Mouse (Mus musculus) gastrocnemius, adult 18-20 months (tissue): Measurements from ENCODE around the gene Stard5. TPM values are rescaled to one million over a fixed set of nuclear protein-coding genes. Genes with fewer than 3 reads are reported as not detected.

ENCODE experiments used
- DNase-seq: peaks from one replicate; pipeline ENCODE4 v3.0.0; 2021; ENCODE audit warnings: low spot score
- long read RNA-seq, 2 experiments: library from polyadenylated mRNA; stranded (forward); transcript quantifications; one replicate each; pipeline ENCODE4 v2.0.0; 2021
- total RNA-seq, 2 experiments: library from RNA; stranded (reverse); gene quantifications; 2 replicates each; pipeline ENCODE4 v1.2.3; 2021

The Stard5 gene
- total RNA-seq: 1 to 10 TPM; 3.1 to 4.1 TPM
- long read RNA-seq, experiment 1, partial matches to known transcripts: 0 of 2 reads
- long read RNA-seq, experiment 1, other reads (novel, unspliced or antisense): 1 of 2 reads
- long read RNA-seq, experiment 2, partial matches to known transcripts: 0 of 3 reads
- long read RNA-seq, experiment 2, other reads (novel, unspliced or antisense): 2 of 3 reads

GRCm38 (mm10) chr7:83631828-83632681, at the start of gene Stard5:
Stard5 (plus strand) TSS chr7:83631959.
- peak; percentile 93 for DNase-seq

- DNase-seq: peak; percentile 65
Measured at GRCm38 (mm10) chr7:83584639-83585471, 46.9 kb upstream of the Stard5 start, which contains the start of gene Tmc3. Tmc3 (plus strand) TSS chr7:83584927.

DNA sequence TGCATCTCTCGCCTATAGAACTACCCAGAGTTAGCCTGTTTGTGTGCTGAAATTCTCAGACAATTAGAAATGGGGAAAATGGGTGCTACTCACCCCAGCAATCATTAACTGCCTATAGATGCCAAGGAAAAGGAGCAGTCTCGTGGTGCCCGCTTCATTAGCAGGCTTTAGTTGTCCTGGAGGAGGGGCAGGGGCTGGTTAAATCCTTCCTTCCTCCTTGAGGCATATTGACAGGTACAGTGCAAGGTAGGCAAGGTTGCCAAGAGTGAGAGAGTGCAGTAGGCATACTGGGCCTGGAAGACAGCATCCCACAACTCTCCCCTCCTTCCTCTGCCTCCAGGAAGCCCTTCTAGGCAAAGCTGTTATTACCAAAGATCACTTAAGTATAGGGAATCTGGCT, 37.7 kb upstream of the Stard5 start:
- DNase-seq: no peak

GRCm38 (mm10) chr7:83597063-83597462, 34.7 kb upstream of the Stard5 start:
- DNase-seq: no peak

- DNase-seq: no peak
Measured at GRCm38 (mm10) chr7:83598997-83599912, 32.5 kb upstream of the Stard5 start.

DNA sequence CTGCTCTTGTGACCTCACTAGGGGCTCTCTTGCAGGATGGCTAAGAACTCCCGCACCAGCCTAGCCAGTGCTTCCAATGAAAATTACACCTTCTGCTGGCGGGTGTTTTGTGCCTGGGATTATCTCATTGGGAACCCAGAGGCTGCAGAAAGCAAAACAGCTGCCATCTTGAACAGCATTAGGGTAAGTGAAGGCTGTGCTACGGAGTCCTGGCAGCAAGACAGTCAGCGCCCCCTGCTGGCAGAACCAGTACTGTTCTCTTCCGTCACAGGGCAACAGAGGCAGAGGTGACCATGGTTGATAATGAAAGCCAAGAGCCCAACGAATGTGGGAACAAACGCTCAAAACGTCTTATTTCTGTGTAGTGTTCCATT, 31.9 kb upstream of the Stard5 start:
- peak; percentile 48 for DNase-seq

GRCm38 (mm10) chr7:83604180-83604944, 27.4 kb upstream of the Stard5 start:
- no peak for DNase-seq

DNA sequence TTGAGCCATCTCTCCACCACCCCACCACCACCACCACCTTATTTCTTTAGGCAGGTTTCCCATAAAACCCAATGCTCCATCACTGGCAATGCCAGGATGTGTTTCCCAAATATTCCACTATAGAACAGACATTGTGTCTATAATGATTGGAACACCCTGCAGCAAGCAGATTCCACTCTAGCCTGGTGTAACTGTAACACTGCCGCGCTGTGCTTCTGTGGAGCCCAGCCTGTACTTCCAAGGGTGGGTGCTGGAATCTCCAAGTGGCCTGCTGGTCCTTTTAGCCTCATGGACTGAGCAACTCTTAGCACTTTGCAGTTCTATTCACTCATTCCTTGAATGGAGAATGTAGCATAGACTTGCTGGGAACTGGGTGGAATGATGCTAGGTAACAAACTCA, 25.0 kb upstream of the Stard5 start:
- no peak for DNase-seq

GRCm38 (mm10) chr7:83609891-83610290, 21.9 kb upstream of the Stard5 start:
- no peak for DNase-seq

DNA sequence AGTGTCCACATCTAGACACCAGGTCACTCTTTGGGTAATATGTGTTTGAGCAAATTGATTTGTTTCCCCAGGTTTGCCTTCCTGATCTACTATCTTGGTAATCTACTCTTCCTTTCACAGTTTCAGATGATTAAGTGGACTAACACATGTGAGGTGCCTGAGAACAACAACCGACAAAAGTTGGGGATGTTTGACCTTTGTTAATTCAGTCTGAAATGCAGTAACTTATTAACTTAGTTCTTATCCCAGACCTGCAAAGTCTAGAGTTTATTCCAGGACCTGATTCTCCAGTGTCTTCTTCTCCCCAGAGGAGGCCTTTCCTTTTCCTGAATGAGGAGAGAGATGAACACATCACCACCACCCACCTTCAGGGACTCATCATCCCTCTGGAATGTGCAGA, 19.9 kb upstream of the Stard5 start:
- DNase-seq: no peak

- no peak for DNase-seq
Measured at GRCm38 (mm10) chr7:83615272-83615671, 16.5 kb upstream of the Stard5 start.

GRCm38 (mm10) chr7:83615815-83616214, 15.9 kb upstream of the Stard5 start:
- DNase-seq: no peak

DNA sequence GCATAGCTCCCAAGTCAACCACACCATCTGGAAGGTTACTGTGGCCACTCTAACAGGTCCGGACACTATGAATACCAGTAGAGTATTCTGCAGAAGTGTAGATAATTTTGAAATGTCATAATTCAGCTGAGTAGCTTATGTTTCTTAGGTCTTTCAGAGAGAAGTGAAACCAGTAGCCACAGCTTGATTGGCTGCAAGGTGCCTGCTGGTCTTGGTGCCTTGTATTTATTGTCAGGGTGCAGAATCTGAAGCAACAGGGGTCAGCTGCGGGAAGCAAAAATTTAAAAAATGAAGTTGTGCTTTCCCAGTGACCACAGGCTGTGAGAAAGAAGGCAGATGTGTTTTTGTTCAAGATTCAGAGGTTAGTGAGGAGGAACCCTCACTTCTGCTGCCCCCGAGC, 15.5 kb upstream of the Stard5 start:
- no peak for DNase-seq

- no peak for DNase-seq
Measured at GRCm38 (mm10) chr7:83618709-83619108, 13.1 kb upstream of the Stard5 start.

GRCm38 (mm10) chr7:83622582-83622981, 9.2 kb upstream of the Stard5 start:
- no peak for DNase-seq

DNA sequence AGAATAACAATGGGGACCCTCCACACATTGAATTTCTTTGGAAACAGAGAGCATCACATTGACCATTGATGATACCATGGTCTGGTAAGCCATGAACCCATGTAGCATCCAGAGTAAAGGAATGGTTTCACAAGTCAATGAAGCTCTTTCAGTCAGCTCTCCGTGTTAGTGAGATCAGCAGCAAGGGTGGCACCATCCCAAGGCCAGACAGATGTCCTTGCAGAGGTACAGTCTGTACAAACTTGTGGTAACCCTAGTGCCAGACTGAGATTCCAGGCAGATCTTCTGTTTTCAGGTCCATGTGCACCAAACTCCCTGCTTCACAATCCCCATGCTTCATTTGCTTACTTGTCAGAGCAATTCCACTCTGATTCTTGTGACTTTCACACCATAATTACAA, 7.7 kb upstream of the Stard5 start:
- DNase-seq: no peak

- DNase-seq: no peak
Measured at GRCm38 (mm10) chr7:83626557-83627257, 5.1 kb upstream of the Stard5 start.

DNA sequence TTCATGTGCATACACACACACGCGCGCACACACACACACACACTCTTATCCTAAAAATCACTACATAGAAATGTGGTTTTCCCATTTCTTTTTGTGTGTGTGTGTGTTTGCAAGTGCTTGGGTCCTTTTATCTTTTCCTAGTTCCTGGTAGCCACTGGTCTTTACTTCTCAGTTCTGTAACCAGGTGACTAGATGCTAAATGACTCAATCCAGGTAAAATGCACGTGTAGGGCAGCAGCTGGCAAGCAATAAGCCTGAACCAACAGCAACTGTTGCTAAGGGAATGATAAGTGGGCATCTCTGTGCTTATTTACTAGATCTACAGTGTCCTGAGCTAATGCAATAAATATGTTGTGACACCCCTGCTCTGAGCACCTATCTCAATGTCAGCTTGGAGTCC, 4.4 kb upstream of the Stard5 start:
- no peak for DNase-seq

GRCm38 (mm10) chr7:83631073-83631827, 509 bp upstream of the Stard5 start:
- DNase-seq: no peak
